Mouse (Mus musculus) limb, embryonic 10.5 days (tissue): Measurements from ENCODE around the gene Eml1. TPM values are rescaled to one million over a fixed set of nuclear protein-coding genes. Genes with fewer than 3 reads are reported as not detected.
A peak's percentile ranks its signal among the peaks of the same experiment; 100 is the strongest.
"Not testable (repeated sequence)": the region's sequence is repeated elsewhere in the genome, so short reads cannot be mapped to it uniquely, and the experiment has no call there.

Experiments
- DNase-seq: peaks from one replicate; pipeline ENCODE4 v3.0.0-alpha.2; 2017; ENCODE audit warnings: low spot score
- H3K27ac ChIP-seq: fragments of 300-500 bp; sonication (generic); 2 replicates; pipeline ENCODE4 v1.5.1; 2016; ENCODE audit warnings: mild to moderate bottlenecking
- H3K27me3 ChIP-seq: fragments of 300-500 bp; sonication (generic); 2 replicates; pipeline ENCODE4 v1.6.1; 2016; ENCODE audit warnings: low read depth, mild to moderate bottlenecking; ENCODE audit not compliant: poor library complexity, severe bottlenecking
- H3K36me3 ChIP-seq: fragments of 300-500 bp; sonication (generic); 2 replicates; pipeline ENCODE4 v1.6.1; 2016; ENCODE audit warnings: mild to moderate bottlenecking, moderate library complexity
- H3K4me1 ChIP-seq: fragments of 300-500 bp; sonication (generic); 2 replicates; pipeline ENCODE4 v1.6.1; 2016
- H3K4me3 ChIP-seq: fragments of 300-500 bp; sonication (generic); 2 replicates; pipeline ENCODE4 v1.5.1; 2016; ENCODE audit warnings: mild to moderate bottlenecking, moderate library complexity
- H3K9me3 ChIP-seq: fragments of 300-500 bp; sonication (generic); replicated peaks from 2 replicates; pipeline ENCODE4 v1.6.1; 2016; ENCODE audit warnings: mild to moderate bottlenecking
- WGBS: fragments of 180-500 bp; shearing (Covaris S2); methylation state at CpG from one replicate; pipeline ENCODE4 v1.1.7; 2016; 5-methylcytosine and 5-hydroxymethylcytosine counted together
- polyA plus RNA-seq: library from polyadenylated mRNA; unstranded; fragments of >200 nt; fragmentation: Nextera tagmentation; extraction: Ambion mirVana; gene quantifications from 2 replicates; pipeline ENCODE4 v1.2.1, GENCODE M21; 2016

Gene Eml1
- polyA plus RNA-seq, 1 experiment from 2014 or later: 64.7 TPM

GRCm38 (mm10) chr12:108505846-108506245 is 135.1 kb downstream of the Eml1 start:
- Histone ChIP-seq H3K36me3 (peaks cover 6% of the 10 kb centered on the region; the same call in 1 of the 2 replicates), H3K9me3 (no peaks in the 10 kb centered on the region), H3K27me3 (no peaks in the 10 kb centered on the region), H3K4me1 (peaks cover 10% of the 10 kb centered on the region; the same call in 1 of the 2 replicates), H3K4me3 (no peak overlapping the region), H3K27ac (no peak overlapping the region)
- no peak for DNase-seq
- WGBS: 77% methylated on average over 2 of the region's 2 CpGs

- WGBS: 79% methylated on average over 3 of the region's 3 CpGs
- H3K27ac ChIP-seq, H3K4me3 ChIP-seq, H3K36me3 ChIP-seq, H3K9me3 ChIP-seq, H3K27me3 ChIP-seq, DNase-seq: not testable (repeated sequence)
- peaks cover 10% of the 10 kb centered on the region; the same call in 1 of the 2 replicates for H3K4me1 ChIP-seq
Observed at GRCm38 (mm10) chr12:108507046-108507445, 136.3 kb downstream of the Eml1 start.

GRCm38 (mm10) chr12:108510571-108510970 is 139.8 kb downstream of the Eml1 start:
- WGBS: 74% methylated on average over 7 of the region's 7 CpGs
- DNase-seq: no peak

GRCm38 (mm10) chr12:108511009-108511408 is 140.3 kb downstream of the Eml1 start:
- 12% methylated on average over 3 of the region's 3 CpGs for WGBS
- H3K27me3 ChIP-seq: no peaks in the 10 kb centered on the region
- DNase-seq: no peak
- H3K9me3 ChIP-seq: no peaks in the 10 kb centered on the region
- H3K4me3 ChIP-seq: no peak overlapping the region
- no peaks in the 10 kb centered on the region for H3K4me1 ChIP-seq
- peaks cover 19% of the 10 kb centered on the region for H3K36me3 ChIP-seq
- H3K27ac ChIP-seq: no peak overlapping the region

More at GRCm38 (mm10) chr12:108510571-108510970, 139.8 kb downstream of the Eml1 start:
- no peaks in the 10 kb centered on the region for H3K27me3 ChIP-seq
- H3K4me1 ChIP-seq: no peaks in the 10 kb centered on the region
- H3K9me3 ChIP-seq: no peaks in the 10 kb centered on the region
- no peak overlapping the region for H3K4me3 ChIP-seq
- H3K27ac ChIP-seq: no peak overlapping the region
- H3K36me3 ChIP-seq: peaks cover 19% of the 10 kb centered on the region

- Histone ChIP-seq H3K9me3 (no peaks in the 10 kb centered on the region), H3K36me3 (peaks cover 32% of the 10 kb centered on the region), H3K4me1 (no peaks in the 10 kb centered on the region), H3K27me3 (no peaks in the 10 kb centered on the region), H3K27ac (no peak overlapping the region), H3K4me3 (no peak overlapping the region)
- WGBS: 94% methylated on average over 12 of the region's 12 CpGs
- DNase-seq: no peak
Observed at GRCm38 (mm10) chr12:108515464-108515863, 144.7 kb downstream of the Eml1 start.

- Histone ChIP-seq H3K27ac (no peak overlapping the region), H3K4me1 (no peaks in the 10 kb centered on the region), H3K9me3 (no peaks in the 10 kb centered on the region), H3K36me3 (peaks cover 55% of the 10 kb centered on the region), H3K4me3 (no peak overlapping the region), H3K27me3 (no peaks in the 10 kb centered on the region)
- 67% methylated on average over 8 of the region's 8 CpGs for WGBS
- no peak for DNase-seq
Observed at GRCm38 (mm10) chr12:108519374-108519773, 148.6 kb downstream of the Eml1 start.

- H3K36me3 ChIP-seq: peaks cover 41% of the 10 kb centered on the region
- WGBS: 48% methylated on average over 8 of the region's 8 CpGs
Observed at GRCm38 (mm10) chr12:108529214-108529613, 158.5 kb downstream of the Eml1 start.

GRCm38 (mm10) chr12:108534484-108534883 is 163.7 kb downstream of the Eml1 start:
- Histone ChIP-seq H3K27me3 (no peaks in the 10 kb centered on the region), H3K4me1 (0 out of 2 replicates have a peak, but pooled peaks cover 4% of the 10 kb centered on the region), H3K36me3 (peaks cover 48% of the 10 kb centered on the region), H3K4me3 (no peak overlapping the region), H3K27ac (no peak overlapping the region), H3K9me3 (no peaks in the 10 kb centered on the region)
- 89% methylated on average over 11 of the region's 11 CpGs for WGBS
- DNase-seq: no peak

More at GRCm38 (mm10) chr12:108529214-108529613, 158.5 kb downstream of the Eml1 start:
- H3K27me3 ChIP-seq: no peaks in the 10 kb centered on the region
- H3K9me3 ChIP-seq: no peaks in the 10 kb centered on the region
- no peak overlapping the region for H3K4me3 ChIP-seq
- peak; percentile 75 for DNase-seq
- H3K27ac ChIP-seq: no peak overlapping the region
- H3K4me1 ChIP-seq: 0 out of 2 replicates have a peak, but pooled peaks cover 7% of the 10 kb centered on the region

GRCm38 (mm10) chr12:108536461-108536860 is 165.7 kb downstream of the Eml1 start:
- peaks cover 40% of the 10 kb centered on the region for H3K36me3 ChIP-seq
- no peak overlapping the region for H3K4me3 ChIP-seq
- no peaks in the 10 kb centered on the region for H3K27me3 ChIP-seq
- H3K4me1 ChIP-seq: 0 out of 2 replicates have a peak, but pooled peaks cover 4% of the 10 kb centered on the region
- no peaks in the 10 kb centered on the region for H3K9me3 ChIP-seq
- no peak overlapping the region for H3K27ac ChIP-seq
- peak; percentile 49 for DNase-seq
- WGBS: 68% methylated on average over 10 of the region's 10 CpGs

GRCm38 (mm10) chr12:108541088-108541487 is 170.3 kb downstream of the Eml1 start:
- WGBS: 27% methylated on average over 6 of the region's 6 CpGs
- Histone ChIP-seq H3K4me1 (peaks cover 2% of the 10 kb centered on the region), H3K4me3 (no peak overlapping the region), H3K36me3 (peaks cover 21% of the 10 kb centered on the region), H3K27me3 (no peaks in the 10 kb centered on the region), H3K9me3 (no peaks in the 10 kb centered on the region), H3K27ac (no peak overlapping the region)
- peak; percentile 55 for DNase-seq

GRCm38 (mm10) chr12:108546508-108547153 is 175.9 kb downstream of the Eml1 start:
- DNase-seq: no peak
- Histone ChIP-seq H3K36me3 (no peaks in the 10 kb centered on the region), H3K9me3 (no peaks in the 10 kb centered on the region), H3K4me3 (no peak overlapping the region), H3K27me3 (no peaks in the 10 kb centered on the region), H3K27ac (peak overlapping the region; percentile 48; the same call in 1 of the 2 replicates), H3K4me1 (peaks cover 17% of the 10 kb centered on the region)
- 9% methylated on average over 10 of the region's 10 CpGs for WGBS

GRCm38 (mm10) chr12:108547251-108547875 is 176.6 kb downstream of the Eml1 start:
- WGBS: 59% methylated on average over 15 of the region's 15 CpGs
- peaks cover 17% of the 10 kb centered on the region for H3K4me1 ChIP-seq
- H3K27me3 ChIP-seq: no peaks in the 10 kb centered on the region
- H3K4me3 ChIP-seq: no peak overlapping the region
- peak overlapping the region; percentile 34; the same call in 1 of the 2 replicates for H3K27ac ChIP-seq
- no peaks in the 10 kb centered on the region for H3K9me3 ChIP-seq
- H3K36me3 ChIP-seq: no peaks in the 10 kb centered on the region
- DNase-seq: no peak

GRCm38 (mm10) chr12:108551731-108552130 is 181.0 kb downstream of the Eml1 start:
- H3K4me3 ChIP-seq: no peak overlapping the region
- H3K4me1 ChIP-seq: peaks cover 33% of the 10 kb centered on the region
- H3K9me3 ChIP-seq: no peaks in the 10 kb centered on the region
- H3K36me3 ChIP-seq: no peaks in the 10 kb centered on the region
- 82% methylated on average over 7 of the region's 7 CpGs for WGBS
- no peaks in the 10 kb centered on the region for H3K27me3 ChIP-seq
- H3K27ac ChIP-seq: no peak overlapping the region
- no peak for DNase-seq
